26 mouse cellular contexts compared by ENCODE assay signal in the genomic region with DNA sequence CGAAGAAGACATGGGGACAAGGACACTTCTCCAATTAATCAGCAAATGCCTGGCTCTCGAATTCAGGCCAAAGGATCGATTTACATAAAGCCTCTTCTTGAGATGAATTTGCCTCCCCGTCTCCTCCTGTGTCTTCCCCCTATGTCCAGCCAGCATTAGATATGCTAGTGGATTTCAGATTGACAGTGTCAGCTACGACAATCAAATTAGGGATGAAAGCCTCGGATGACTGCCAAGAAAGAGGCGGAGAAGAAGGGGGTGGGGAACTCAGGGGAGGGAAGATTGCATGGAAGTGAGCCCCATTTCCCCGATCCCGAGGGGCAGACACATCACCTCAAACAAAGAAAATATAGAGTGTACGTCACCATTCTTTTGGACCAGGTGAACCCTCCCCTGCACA.
DNase-seq lines count a peak whose midpoint lies in the region; ATAC-seq and TF ChIP-seq lines count a peak whose summit lies in the region.
"Had no signal": no experiment of that assay in that cellular context is flagged by ENCODE, and none has a peak within 500 bp of the region (broad histone marks: within the 10 kb centered on the region; RNA-seq: fewer than 3 reads in every experiment).

No protein-coding gene starts in this region.

- H3K36me3 ChIP-seq in forebrain, embryonic 16.5 days (ENCODE audit: control insufficient read depth, insufficient read depth) = no peaks in the 10 kb centered on the region
- H3K36me3 ChIP-seq in forebrain, postnatal 0 days (ENCODE audit: insufficient read depth) = no peaks in the 10 kb centered on the region
- H3K36me3 ChIP-seq in hindbrain, embryonic 12.5 days = no peaks in the 10 kb centered on the region
- H3K36me3 ChIP-seq in hindbrain, embryonic 16.5 days (ENCODE audit: control insufficient read depth, insufficient read depth, low read length) = no peaks in the 10 kb centered on the region
- H3K36me3 ChIP-seq: embryonic facial prominence, embryonic 10.5 days; embryonic facial prominence, embryonic 13.5 days; forebrain, embryonic 12.5 days; forebrain, embryonic 15.5 days; G1E; intestine, embryonic 15.5 days had no signal

- no peak overlapping the region for H3K9ac ChIP-seq in forebrain, embryonic 16.5 days (replicated peaks; ENCODE audit: low read depth, low read length)
- H3K9ac ChIP-seq in forebrain, postnatal 0 days = no peak overlapping the region
- no peak overlapping the region for H3K9ac ChIP-seq in hindbrain, embryonic 12.5 days
- H3K9ac ChIP-seq in hindbrain, embryonic 16.5 days (ENCODE audit: low read depth, low read length) = no peak overlapping the region
- H3K9ac ChIP-seq: embryonic facial prominence, embryonic 13.5 days; forebrain, embryonic 12.5 days; forebrain, embryonic 15.5 days; hindbrain, embryonic 14.5 days; intestine, embryonic 15.5 days had no signal

- no peak overlapping the region for H3K27ac ChIP-seq in forebrain, embryonic 16.5 days (ENCODE audit: low read length)
- no peak overlapping the region for H3K27ac ChIP-seq in forebrain, postnatal 0 days (ENCODE audit: low read depth, low read length)
- no peak overlapping the region for H3K27ac ChIP-seq in hindbrain, embryonic 12.5 days
- no peak overlapping the region for H3K27ac ChIP-seq in hindbrain, embryonic 16.5 days (ENCODE audit: low read depth, low read length)
- H3K27ac ChIP-seq: embryonic facial prominence, embryonic 10.5 days; embryonic facial prominence, embryonic 13.5 days; forebrain, embryonic 12.5 days; forebrain, embryonic 15.5 days; gastrocnemius, adult 2 months; hindbrain, embryonic 14.5 days; intestine, embryonic 15.5 days had no signal

- peak overlapping the region; percentile 16; the same call in 1 of the 2 replicates for H3K4me2 ChIP-seq in forebrain, embryonic 16.5 days (ENCODE audit: low read length)
- no peak overlapping the region for H3K4me2 ChIP-seq in forebrain, postnatal 0 days (ENCODE audit: low read depth)
- no peak overlapping the region for H3K4me2 ChIP-seq in hindbrain, embryonic 12.5 days (replicated peaks)
- no peak overlapping the region for H3K4me2 ChIP-seq in hindbrain, embryonic 16.5 days (ENCODE audit: low read length)
- H3K4me2 ChIP-seq: embryonic facial prominence, embryonic 13.5 days; forebrain, embryonic 12.5 days; forebrain, embryonic 15.5 days; heart, embryonic 11.5 days; hindbrain, embryonic 14.5 days; intestine, embryonic 15.5 days had no signal

- ATAC-seq in forebrain, embryonic 16.5 days = no peak
- no peak for ATAC-seq in forebrain, postnatal 0 days
- 0 out of 2 replicates have a peak, but pooled peaks have one; percentile 21 for ATAC-seq in hindbrain, embryonic 12.5 days (ENCODE audit: low FRiP score)
- ATAC-seq in hindbrain, embryonic 16.5 days = no peak
- ATAC-seq: intestine, embryonic 15.5 days had no signal

- H3K9me3 ChIP-seq in forebrain, embryonic 16.5 days (ENCODE audit: control insufficient read depth, low read length) = no peaks in the 10 kb centered on the region
- H3K9me3 ChIP-seq in forebrain, postnatal 0 days (ENCODE audit: low read length) = no peaks in the 10 kb centered on the region
- H3K9me3 ChIP-seq in hindbrain, embryonic 12.5 days (replicated peaks) = no peaks in the 10 kb centered on the region
- no peaks in the 10 kb centered on the region for H3K9me3 ChIP-seq in hindbrain, embryonic 16.5 days (ENCODE audit: control insufficient read depth, low read length)
- H3K9me3 ChIP-seq: embryonic facial prominence, embryonic 10.5 days; embryonic facial prominence, embryonic 13.5 days; forebrain, embryonic 12.5 days; forebrain, embryonic 15.5 days; intestine, embryonic 15.5 days had no signal

- WGBS in forebrain, embryonic 16.5 days = 41% methylated on average over 10 of the region's 10 CpGs
- 41% methylated on average over 10 of the region's 10 CpGs for WGBS in forebrain, postnatal 0 days
- WGBS in hindbrain, embryonic 12.5 days = 67% methylated on average over 10 of the region's 10 CpGs
- 49% methylated on average over 10 of the region's 10 CpGs for WGBS in hindbrain, embryonic 16.5 days

- peaks cover 13% of the 10 kb centered on the region for H3K27me3 ChIP-seq in forebrain, embryonic 16.5 days (replicated peaks; ENCODE audit: control insufficient read depth, insufficient read depth, low read length)
- H3K27me3 ChIP-seq in forebrain, postnatal 0 days (ENCODE audit: insufficient read depth, low read length) = no peaks in the 10 kb centered on the region; the same call in none of the 2 replicates
- peaks cover 3% of the 10 kb centered on the region; the same call in 1 of the 2 replicates for H3K27me3 ChIP-seq in hindbrain, embryonic 12.5 days
- no peaks in the 10 kb centered on the region; the same call in 1 of the 2 replicates for H3K27me3 ChIP-seq in hindbrain, embryonic 16.5 days (replicated peaks; ENCODE audit: control insufficient read depth, insufficient read depth, low read length)
- H3K27me3 ChIP-seq: embryonic facial prominence, embryonic 13.5 days; intestine, embryonic 15.5 days had no signal

- no peak overlapping the region for H3K4me3 ChIP-seq in forebrain, embryonic 16.5 days (replicated peaks; ENCODE audit: low read length)
- no peak overlapping the region for H3K4me3 ChIP-seq in forebrain, postnatal 0 days (ENCODE audit: low read depth, low read length)
- H3K4me3 ChIP-seq in hindbrain, embryonic 12.5 days = no peak overlapping the region
- no peak overlapping the region for H3K4me3 ChIP-seq in hindbrain, embryonic 16.5 days (ENCODE audit: low read length)
- H3K4me3 ChIP-seq: embryonic facial prominence, embryonic 10.5 days; embryonic facial prominence, embryonic 13.5 days; erythroblast, embryonic 14.5 days; forebrain, embryonic 12.5 days; forebrain, embryonic 15.5 days; gastrocnemius, adult 2 months; intestine, embryonic 15.5 days had no signal

- no peak for TF ChIP-seq CTCF in forebrain, postnatal 0 days (IDR thresholded peaks at IDR 0.05; ENCODE audit: low read depth)

- no peak for DNase-seq in forebrain, postnatal 0 days
- peak; percentile 55 for DNase-seq in retina, postnatal 1 day
- DNase-seq in retina, embryonic 14.5 days (ENCODE audit: low spot score) = no peak
- DNase-seq in heart, postnatal 14 days = no peak
- DNase-seq: adrenal gland, adult 2 months; adrenal gland, postnatal 14 days; cerebellum, adult 11-12 months; cerebellum, adult 8-10 months; cerebellum, postnatal 36 days; embryo, embryonic 11 days; gastrocnemius, adult 2 months; gastrocnemius, postnatal 14 days; heart, adult 11 months; heart, postnatal 36 days had no signal

- peaks cover 5% of the 10 kb centered on the region; the same call in 1 of the 2 replicates for H3K4me1 ChIP-seq in forebrain, embryonic 16.5 days (replicated peaks; ENCODE audit: control insufficient read depth, insufficient read depth, low read length)
- no peaks in the 10 kb centered on the region for H3K4me1 ChIP-seq in forebrain, postnatal 0 days (ENCODE audit: insufficient read depth)
- H3K4me1 ChIP-seq in hindbrain, embryonic 12.5 days = peaks cover 20% of the 10 kb centered on the region
- 0 out of 2 replicates have a peak, but pooled peaks cover 2% of the 10 kb centered on the region for H3K4me1 ChIP-seq in hindbrain, embryonic 16.5 days (ENCODE audit: control insufficient read depth, insufficient read depth, low read depth, low read length)
- H3K4me1 ChIP-seq: intestine, embryonic 15.5 days had no signal

- intact Hi-C loops in heart, postnatal 14 days (cut with DNase I) = no loop called here
